Mouse (Mus musculus) midbrain, postnatal 0 days (tissue): ENCODE measurements around the gene C2cd4c. TPM values are rescaled to one million over a fixed set of nuclear protein-coding genes. Genes with fewer than 3 reads are reported as not detected.
A peak's percentile ranks its signal among the peaks of the same experiment; 100 is the strongest.

Source experiments
- ATAC-seq: fragments of 200-750 bp; cut with Nextera tagmentation; 2 replicates; pipeline ENCODE4 v1.8.0; 2017; ENCODE audit warnings: moderate number of reproducible peaks, mild to moderate bottlenecking, moderate TSS enrichment, moderate library complexity; ENCODE audit not compliant: low FRiP score
- DNase-seq: peaks from one replicate; pipeline ENCODE4 v3.0.0-alpha.2; 2015; ENCODE audit warnings: low spot score
- H3K27ac ChIP-seq: fragments of 300-500 bp; sonication (generic); 2 replicates; pipeline ENCODE4 v1.5.1; 2014; ENCODE audit warnings: low read depth, mild to moderate bottlenecking, low read length, mixed read lengths
- H3K27me3 ChIP-seq: fragments of 300-500 bp; sonication (generic); 2 replicates; pipeline ENCODE4 v1.6.1; 2014; ENCODE audit warnings: low read length, control low read depth, mixed read lengths; ENCODE audit not compliant: insufficient read depth
- H3K36me3 ChIP-seq: fragments of 300-500 bp; sonication (generic); 2 replicates; pipeline ENCODE4 v1.6.1; 2014; ENCODE audit warnings: low read length, control low read depth, mixed read lengths; ENCODE audit not compliant: insufficient read depth
- H3K4me1 ChIP-seq: fragments of 300-500 bp; sonication (generic); 2 replicates; pipeline ENCODE4 v1.6.1; 2014; ENCODE audit warnings: mild to moderate bottlenecking, control low read depth, antibody characterized with exemption, low read length, mixed read lengths; ENCODE audit not compliant: insufficient read depth
- H3K4me2 ChIP-seq: fragments of 300-500 bp; sonication (generic); 2 replicates; pipeline ENCODE4 v1.6.1; 2014; ENCODE audit warnings: low read depth, mild to moderate bottlenecking, low read length, mixed read lengths; ENCODE audit not compliant: poor library complexity, severe bottlenecking
- H3K4me3 ChIP-seq: fragments of 300-500 bp; sonication (generic); 2 replicates; pipeline ENCODE4 v1.5.1; 2014; ENCODE audit warnings: low read depth, mild to moderate bottlenecking, low read length, moderate library complexity
- H3K9ac ChIP-seq: fragments of 300-500 bp; sonication (generic); replicated peaks from 2 replicates; pipeline ENCODE4 v1.6.1; 2014; ENCODE audit warnings: mild to moderate bottlenecking, low read length, moderate library complexity, mixed read lengths; ENCODE audit not compliant: poor library complexity, severe bottlenecking
- H3K9me3 ChIP-seq: fragments of 300-500 bp; sonication (generic); 2 replicates; pipeline ENCODE4 v1.6.1; 2016; ENCODE audit warnings: low read length, control low read depth
- CTCF ChIP-seq: IDR thresholded peaks from 2 replicates; pipeline ENCODE4 v1.5.1; 2016; ENCODE audit warnings: antibody characterized with exemption, mild to moderate bottlenecking
- WGBS: fragments of 180-500 bp; shearing (Covaris S2); extraction: QIAGEN DNeasy Blood & Tissue Kit; methylation state at CpG from one replicate; pipeline ENCODE4 v1.1.7; 2014; 5-methylcytosine and 5-hydroxymethylcytosine counted together
- polyA plus RNA-seq: library from polyadenylated mRNA; unstranded; fragments of >200 nt; fragmentation: Nextera tagmentation; extraction: Ambion mirVana; gene quantifications from 2 replicates; pipeline ENCODE4 v1.2.1, GENCODE M21; 2015
- total RNA-seq: library from RNA; depleted of rRNA; stranded (reverse); fragments of >200 nt; gene quantifications from 2 replicates; pipeline ENCODE4 v1.2.3, GENCODE M21; 2014

Gene C2cd4c
- total and polyA plus RNA-seq, 2 experiments from 2014 or later, result 1.7 to 43.6 TPM

DNA sequence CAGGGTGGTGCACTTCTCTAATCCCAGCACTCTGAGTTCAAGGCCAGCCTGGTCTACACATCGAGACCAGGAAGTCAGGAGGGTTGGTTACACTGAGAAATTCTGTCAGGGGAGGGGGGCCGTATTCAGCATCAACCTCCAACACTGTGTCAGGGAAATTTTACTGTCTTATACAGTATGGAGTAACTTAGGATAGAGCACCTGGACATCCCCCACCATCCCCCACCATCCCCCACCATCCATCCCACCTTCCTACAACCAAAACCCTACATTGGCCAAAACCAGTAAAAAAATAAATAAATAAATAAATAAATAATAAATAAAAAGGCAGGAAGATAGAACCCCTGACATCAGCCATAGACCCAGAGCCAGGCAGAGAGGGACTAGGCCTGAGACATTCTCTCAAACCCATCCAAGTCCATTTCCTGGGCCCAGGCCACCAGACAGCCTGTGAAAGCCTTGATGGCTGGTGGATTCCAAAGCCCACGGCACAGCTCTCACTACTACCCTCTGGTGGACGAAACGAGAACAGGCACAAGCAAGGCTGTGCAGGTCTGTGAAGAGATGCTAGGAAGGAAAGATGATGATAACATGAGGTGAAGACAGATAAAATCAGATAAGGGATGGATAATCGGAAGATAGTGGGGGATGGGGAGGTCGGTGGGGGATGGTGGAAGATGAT lies 35.4 kb upstream of the C2cd4c start:
- H3K9ac ChIP-seq, result no peak overlapping the region
- no peak overlapping the region for H3K4me3 ChIP-seq
- ATAC-seq (no peak), DNase-seq (peak; percentile 77)
- no peaks in the 10 kb centered on the region for H3K9me3 ChIP-seq
- no peak overlapping the region for H3K27ac ChIP-seq
- H3K27me3 ChIP-seq, result no peaks in the 10 kb centered on the region
- no peaks in the 10 kb centered on the region for H3K36me3 ChIP-seq
- H3K4me1 ChIP-seq, result peaks cover 1% of the 10 kb centered on the region; the same call in 1 of the 2 replicates
- TF ChIP-seq CTCF, result peak; percentile 95
- no peak overlapping the region for H3K4me2 ChIP-seq
- 33% methylated on average over 7 of the region's 7 CpGs for WGBS

DNA sequence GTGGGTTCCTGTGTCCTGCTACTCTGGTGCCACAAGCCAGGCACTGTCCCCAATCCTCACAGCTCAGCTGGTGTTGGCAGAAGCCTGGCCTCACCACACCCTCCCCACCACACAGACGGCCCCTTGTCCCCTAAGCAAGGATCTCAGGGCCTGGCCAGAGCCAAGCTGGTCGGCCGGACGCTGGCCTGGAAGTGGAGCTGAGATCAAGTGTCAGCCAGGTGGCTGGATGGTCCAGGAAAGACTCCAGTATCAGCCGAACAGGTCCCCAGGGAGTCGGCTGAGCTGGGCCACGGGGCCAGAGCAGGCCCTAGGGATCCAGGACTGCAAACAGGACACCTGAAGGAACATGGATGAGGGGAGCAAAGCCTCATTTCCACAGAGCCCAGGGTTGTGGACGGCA lies 31.9 kb upstream of the C2cd4c start, which contains the start of gene Odf3l2:
Odf3l2 (minus strand) TSS at position 28 of the 400 bp plus-strand sequence.
- H3K9ac ChIP-seq, result no peak within 1 kb of the TSS
- TF ChIP-seq CTCF, result no peak
- ATAC-seq, result no peak
- H3K4me2 ChIP-seq, result no peak within 1 kb of the TSS
- no peaks in the 10 kb centered on the region for H3K36me3 ChIP-seq
- H3K4me1 ChIP-seq, result no peaks in the 10 kb centered on the region
- H3K4me3 ChIP-seq, result no peak within 1 kb of the TSS
- DNase-seq, result no peak
- H3K27ac ChIP-seq, result no peak within 1 kb of the TSS
- H3K9me3 ChIP-seq, result no peaks in the 10 kb centered on the region
- WGBS, result 74% methylated on average over 8 of the region's 8 CpGs
- H3K27me3 ChIP-seq, result no peaks in the 10 kb centered on the region

DNA sequence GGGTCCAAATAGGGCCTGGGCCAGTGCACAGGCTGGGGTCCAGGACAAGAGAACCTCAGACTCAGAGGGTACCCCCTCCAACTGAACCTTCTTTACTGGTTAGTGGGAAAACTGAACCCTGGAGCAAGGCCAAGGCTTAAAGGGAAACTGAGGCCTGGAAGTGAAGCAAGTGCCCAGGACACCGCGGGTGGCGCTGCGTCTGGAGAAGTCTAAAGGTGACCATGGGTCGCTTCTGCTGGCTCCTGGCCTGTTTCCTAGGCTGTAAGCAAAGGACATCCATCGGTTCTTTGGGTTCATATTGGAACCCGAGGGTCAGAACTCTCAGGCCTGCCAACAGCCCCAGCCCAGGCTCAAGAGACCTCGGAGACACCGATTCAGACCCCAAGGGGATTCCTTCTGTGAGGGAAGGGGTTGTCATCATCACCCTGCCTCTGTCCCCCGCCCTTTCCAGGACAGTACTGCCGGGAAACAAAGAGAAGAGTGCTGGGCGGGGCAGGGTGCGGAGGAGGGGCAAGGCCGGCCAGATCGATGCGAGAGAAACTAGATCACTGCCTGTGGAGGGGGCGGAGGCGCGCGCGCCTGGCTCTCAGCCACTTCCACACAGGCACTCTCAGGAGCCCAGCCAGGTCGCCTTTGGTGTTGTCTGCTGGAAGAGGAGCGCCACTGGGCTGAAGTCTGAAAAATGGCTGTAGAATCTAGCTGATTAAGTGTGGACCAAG lies 24.8 kb upstream of the C2cd4c start:
- WGBS, result 4% methylated on average over 22 of the region's 23 CpGs
- no peaks in the 10 kb centered on the region for H3K36me3 ChIP-seq
- ATAC-seq, result no peak
- H3K9me3 ChIP-seq, result no peaks in the 10 kb centered on the region
- peak overlapping the region; percentile 93; the same call in 1 of the 2 replicates for H3K27ac ChIP-seq
- TF ChIP-seq CTCF, result 0 out of 2 replicates have a peak, but pooled peaks have one; percentile 6
- H3K27me3 ChIP-seq, result peaks cover 5% of the 10 kb centered on the region; the same call in 1 of the 2 replicates
- peaks cover 12% of the 10 kb centered on the region; the same call in 1 of the 2 replicates for H3K4me1 ChIP-seq
- peak overlapping the region; percentile 92 for H3K4me2 ChIP-seq
- H3K9ac ChIP-seq, result peak overlapping the region; percentile 1; the same call in 1 of the 2 replicates
- H3K4me3 ChIP-seq, result peak overlapping the region; percentile 84; the same call in 1 of the 2 replicates
- peak; percentile 55 for DNase-seq

DNA sequence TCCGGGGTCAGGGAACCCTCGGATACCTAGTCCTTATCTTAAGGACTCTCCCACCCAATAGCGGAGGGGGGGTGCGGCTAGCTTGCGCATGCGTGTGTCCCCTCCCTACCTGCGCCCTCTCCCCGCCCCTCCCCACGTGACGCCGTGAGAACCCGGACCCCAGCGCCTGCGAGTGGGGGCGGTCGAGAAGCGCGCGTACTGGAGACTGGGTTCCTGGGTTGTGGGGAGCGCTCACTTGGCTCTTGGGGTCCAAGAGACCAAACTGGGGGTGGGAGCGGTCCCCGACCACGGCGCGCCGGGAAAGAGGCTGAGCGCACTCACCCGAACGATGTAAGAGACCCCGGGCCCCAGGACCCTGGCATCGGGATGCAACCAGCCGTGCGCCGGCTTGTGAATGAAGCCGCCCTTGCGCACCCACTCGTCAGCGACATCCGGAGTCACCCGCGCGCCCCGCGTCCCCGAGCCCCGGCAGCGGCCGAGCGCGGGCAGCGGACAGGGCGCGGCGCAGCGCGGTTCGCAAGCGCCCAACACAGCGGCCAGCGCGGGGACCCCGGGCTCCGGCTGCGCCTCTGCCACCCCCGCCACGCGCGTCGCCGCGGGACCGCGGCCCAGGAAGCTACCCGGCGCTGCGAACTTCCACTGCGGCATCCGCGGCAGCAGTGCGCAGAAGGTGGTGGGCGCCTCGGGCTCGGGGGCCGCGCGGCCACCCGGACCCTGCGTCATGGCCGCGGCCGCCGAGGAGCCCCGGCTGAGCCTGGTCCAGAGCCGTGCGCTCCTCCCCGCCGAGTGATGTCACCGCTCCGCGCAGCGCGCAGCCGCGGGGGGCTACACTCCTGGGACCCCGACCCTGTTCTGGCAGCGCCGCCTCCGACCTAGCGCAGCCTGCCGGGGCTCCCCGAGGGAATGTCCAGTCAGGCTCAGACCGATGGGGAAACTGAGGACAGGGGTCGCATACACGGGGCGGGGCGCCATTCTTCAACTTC lies 23.6 kb upstream of the C2cd4c start, which contains the start of gene Shc2:
Shc2 (minus strand) TSS at position 791 of the 983 bp plus-strand sequence.
- DNase-seq (peak; percentile 83), ATAC-seq (peak; percentile 88)
- under 1% methylated on average over 108 of the region's 116 CpGs for WGBS
- no peaks in the 10 kb centered on the region for H3K36me3 ChIP-seq
- peaks cover 12% of the 10 kb centered on the region; the same call in 1 of the 2 replicates for H3K4me1 ChIP-seq
- H3K4me3 ChIP-seq, result peak within 1 kb of the TSS; percentile 84
- H3K9me3 ChIP-seq, result no peaks in the 10 kb centered on the region
- no peak for TF ChIP-seq CTCF
- peak within 1 kb of the TSS; percentile 89 for H3K9ac ChIP-seq
- peak within 1 kb of the TSS; percentile 92 for H3K4me2 ChIP-seq
- H3K27ac ChIP-seq, result peak within 1 kb of the TSS; percentile 93
- H3K27me3 ChIP-seq, result peaks cover 5% of the 10 kb centered on the region; the same call in 1 of the 2 replicates

DNA sequence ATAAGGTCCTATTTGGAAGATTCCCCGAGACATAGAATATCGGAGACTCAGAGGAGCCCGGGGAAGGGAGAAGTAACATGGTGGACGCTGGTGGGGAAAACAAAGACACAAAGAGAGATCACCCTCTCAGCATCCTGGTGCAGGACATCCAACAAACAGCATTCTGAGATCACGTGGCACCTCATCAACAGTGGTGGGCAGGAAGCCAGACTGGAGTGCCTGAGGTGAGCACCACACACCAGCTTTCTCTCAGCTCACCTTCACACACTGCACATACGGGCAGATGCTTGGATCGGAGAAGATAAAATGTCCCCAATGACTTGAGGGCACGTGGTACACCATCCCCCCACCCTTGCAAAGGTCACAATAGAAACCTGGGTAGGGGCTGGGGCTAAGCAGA lies 22.5 kb upstream of the C2cd4c start:
- no peaks in the 10 kb centered on the region for H3K9me3 ChIP-seq
- no peaks in the 10 kb centered on the region for H3K36me3 ChIP-seq
- peaks cover 5% of the 10 kb centered on the region; the same call in 1 of the 2 replicates for H3K27me3 ChIP-seq
- ATAC-seq (peak; percentile 7; the same call in 1 of the 2 replicates), DNase-seq (no peak)
- no peak for TF ChIP-seq CTCF
- peak overlapping the region; percentile 92 for H3K4me2 ChIP-seq
- H3K4me3 ChIP-seq, result peak overlapping the region; percentile 84
- H3K4me1 ChIP-seq, result peaks cover 12% of the 10 kb centered on the region; the same call in 1 of the 2 replicates
- peak overlapping the region; percentile 89; the same call in 1 of the 2 replicates for H3K9ac ChIP-seq
- H3K27ac ChIP-seq, result 0 out of 2 replicates have a peak overlapping the region, but pooled peaks have one; percentile 18
- 70% methylated on average over 8 of the region's 8 CpGs for WGBS
